Mouse (Mus musculus) bone marrow, adult 2 months (tissue): ENCODE data around the gene Myo9b.

ENCODE experiments used
- CTCF ChIP-seq: fragments of 200-500 bp; IDR thresholded peaks from 2 replicates; pipeline ENCODE4 v1.5.1; 2011; ENCODE audit warnings: low read length, control low read depth; ENCODE audit not compliant: control insufficient read depth, insufficient read depth
- POLR2A ChIP-seq: fragments of 200-500 bp; IDR thresholded peaks from 2 replicates; pipeline ENCODE4 v1.6.1; 2011; ENCODE audit warnings: low read depth, mild to moderate bottlenecking, control low read depth, low read length, borderline replicate concordance; ENCODE audit not compliant: control insufficient read depth

- TF ChIP-seq POLR2A (no peak), CTCF (no peak)
Observed at GRCm38 (mm10) chr8:71383396-71383795, 110.9 kb downstream of the Myo9b start.
